Mouse (Mus musculus): ENCODE results near the gene Adamts2. TPM values are rescaled to one million over a fixed set of nuclear protein-coding genes. Genes with fewer than 3 reads are reported as not detected.

The Adamts2 gene
- total and polyA plus RNA-seq, 3 experiments: 8.0 to 14.4 (median 10.6) TPM

DNA sequence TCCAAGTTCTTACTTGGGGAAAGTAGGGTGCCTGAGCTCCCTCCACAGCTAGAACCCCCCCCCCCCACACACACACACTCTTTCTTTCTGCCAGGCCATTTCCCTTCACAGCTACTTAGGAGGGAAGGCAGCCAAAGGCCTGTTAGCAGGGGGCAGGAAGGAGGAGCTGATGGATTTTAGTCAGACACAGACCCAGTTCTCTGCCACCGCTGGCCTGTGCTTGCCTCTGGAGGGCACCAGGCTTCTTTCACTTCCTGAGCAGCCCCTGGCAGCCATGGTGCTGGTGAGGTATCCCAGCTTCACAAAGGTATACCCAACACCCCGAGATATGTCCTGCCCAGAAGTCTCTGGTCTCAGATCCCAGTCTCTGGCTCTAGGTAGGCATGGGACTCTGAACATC, 22.4 kb downstream of the Adamts2 start:
- Histone ChIP-seq H3K9ac (ENCODE audit: low read depth, low read length) (no peak overlapping the region), H3K36me3 (ENCODE audit: control insufficient read depth, insufficient read depth, low read length) (no peaks in the 10 kb centered on the region), H3K27me3 (ENCODE audit: control insufficient read depth, insufficient read depth, low read length) (no peaks in the 10 kb centered on the region), H3K4me3 (no peak overlapping the region), H3K79me2 (replicated peaks; ENCODE audit: control insufficient read depth, insufficient read depth, low read length) (no peaks in the 10 kb centered on the region), H3K4me1 (ENCODE audit: control insufficient read depth, insufficient read depth, low read length) (peaks cover 7% of the 10 kb centered on the region), H3K27ac (no peak overlapping the region)
- 48% methylated on average over 2 of the region's 2 CpGs for WGBS
- TF ChIP-seq EP300 (IDR thresholded peaks at IDR 0.05; ENCODE audit: insufficient read depth, low read depth, low read length) (peak; percentile 55; the same call in 1 of the 2 replicates), CTCF (IDR thresholded peaks at IDR 0.05) (peak; percentile 67), POLR2A (IDR thresholded peaks at IDR 0.05; ENCODE audit: insufficient read depth, low read depth, low read length) (no peak)
- intact Hi-C loops (cut with DNase I): loop anchor here (1.0 kb wide), 1 partner anchor 145 kb away; no protein-coding TSS in a partner anchor
- DNase-seq: peak; percentile 39 to 46

DNA sequence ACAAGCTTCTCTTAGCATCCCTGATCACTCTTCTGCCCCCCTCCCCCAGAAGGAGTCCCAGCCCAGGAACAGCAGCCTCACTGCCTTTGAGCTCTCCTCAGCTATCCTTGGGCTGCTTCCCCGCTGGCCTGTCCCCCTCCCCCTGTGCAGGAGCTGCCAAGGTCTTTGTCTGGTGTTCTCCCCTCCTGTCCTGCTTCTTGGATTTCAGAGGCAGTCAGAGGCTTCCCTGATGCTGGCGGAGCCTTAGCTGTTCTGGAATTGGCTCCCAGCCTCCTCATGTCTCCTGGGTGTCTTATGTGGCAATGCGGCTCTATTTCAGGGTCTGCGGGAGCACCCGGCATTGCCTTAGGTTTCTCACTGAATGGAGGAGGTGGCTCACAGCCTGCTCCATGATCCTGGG, 22.8 kb downstream of the Adamts2 start:
- Histone ChIP-seq H3K27ac (no peak overlapping the region), H3K79me2 (replicated peaks; ENCODE audit: control insufficient read depth, insufficient read depth, low read length) (no peaks in the 10 kb centered on the region), H3K27me3 (ENCODE audit: control insufficient read depth, insufficient read depth, low read length) (no peaks in the 10 kb centered on the region), H3K9ac (ENCODE audit: low read depth, low read length) (no peak overlapping the region), H3K4me3 (no peak overlapping the region), H3K4me1 (ENCODE audit: control insufficient read depth, insufficient read depth, low read length) (peaks cover 7% of the 10 kb centered on the region), H3K36me3 (ENCODE audit: control insufficient read depth, insufficient read depth, low read length) (no peaks in the 10 kb centered on the region)
- DNase-seq: peak; percentile 61 to 62
- 70% methylated on average over 5 of the region's 5 CpGs for WGBS
- no peak for TF ChIP-seq EP300 (IDR thresholded peaks at IDR 0.05; ENCODE audit: insufficient read depth, low read depth, low read length)
- no peak for TF ChIP-seq POLR2A (IDR thresholded peaks at IDR 0.05; ENCODE audit: insufficient read depth, low read depth, low read length)
- TF ChIP-seq CTCF (IDR thresholded peaks at IDR 0.05): no peak
- intact Hi-C loops (cut with DNase I): loop anchor here (1.0 kb wide), 1 partner anchor 145 kb away; no protein-coding TSS in a partner anchor

GRCm38 (mm10) chr11:50628915-50629314, 27.0 kb downstream of the Adamts2 start:
- no peak for DNase-seq
- intact Hi-C loops (cut with DNase I): no loop called here
- WGBS: 70% methylated on average over 3 of the region's 3 CpGs
- peaks cover 4% of the 10 kb centered on the region for H3K4me1 ChIP-seq (ENCODE audit: control insufficient read depth, insufficient read depth, low read length)
- no peaks in the 10 kb centered on the region for H3K79me2 ChIP-seq (replicated peaks; ENCODE audit: control insufficient read depth, insufficient read depth, low read length)
- H3K9ac ChIP-seq (ENCODE audit: low read depth, low read length): no peak overlapping the region
- no peaks in the 10 kb centered on the region for H3K36me3 ChIP-seq (ENCODE audit: control insufficient read depth, insufficient read depth, low read length)
- no peaks in the 10 kb centered on the region for H3K27me3 ChIP-seq (ENCODE audit: control insufficient read depth, insufficient read depth, low read length)
- TF ChIP-seq CTCF (IDR thresholded peaks at IDR 0.05) (no peak), POLR2A (IDR thresholded peaks at IDR 0.05; ENCODE audit: insufficient read depth, low read depth, low read length) (no peak), EP300 (IDR thresholded peaks at IDR 0.05; ENCODE audit: insufficient read depth, low read depth, low read length) (no peak)
- H3K4me3 ChIP-seq: no peak overlapping the region
- H3K27ac ChIP-seq: no peak overlapping the region

- Histone ChIP-seq H3K27me3 (ENCODE audit: control insufficient read depth, insufficient read depth, low read length) (no peaks in the 10 kb centered on the region), H3K36me3 (ENCODE audit: control insufficient read depth, insufficient read depth, low read length) (no peaks in the 10 kb centered on the region), H3K4me3 (no peak overlapping the region), H3K79me2 (replicated peaks; ENCODE audit: control insufficient read depth, insufficient read depth, low read length) (no peaks in the 10 kb centered on the region), H3K9ac (ENCODE audit: low read depth, low read length) (no peak overlapping the region), H3K4me1 (ENCODE audit: control insufficient read depth, insufficient read depth, low read length) (peaks cover 8% of the 10 kb centered on the region), H3K27ac (no peak overlapping the region)
- intact Hi-C loops (cut with DNase I): loop anchor here (5.0 kb wide), 1 partner anchor 42 kb away; no protein-coding TSS in a partner anchor
- no peak for DNase-seq
- 74% methylated on average over 2 of the region's 2 CpGs for WGBS
- TF ChIP-seq EP300 (IDR thresholded peaks at IDR 0.05; ENCODE audit: insufficient read depth, low read depth, low read length): no peak
- TF ChIP-seq CTCF (IDR thresholded peaks at IDR 0.05): no peak
- no peak for TF ChIP-seq POLR2A (IDR thresholded peaks at IDR 0.05; ENCODE audit: insufficient read depth, low read depth, low read length)
Measured at GRCm38 (mm10) chr11:50630462-50630861, 28.6 kb downstream of the Adamts2 start.

DNA sequence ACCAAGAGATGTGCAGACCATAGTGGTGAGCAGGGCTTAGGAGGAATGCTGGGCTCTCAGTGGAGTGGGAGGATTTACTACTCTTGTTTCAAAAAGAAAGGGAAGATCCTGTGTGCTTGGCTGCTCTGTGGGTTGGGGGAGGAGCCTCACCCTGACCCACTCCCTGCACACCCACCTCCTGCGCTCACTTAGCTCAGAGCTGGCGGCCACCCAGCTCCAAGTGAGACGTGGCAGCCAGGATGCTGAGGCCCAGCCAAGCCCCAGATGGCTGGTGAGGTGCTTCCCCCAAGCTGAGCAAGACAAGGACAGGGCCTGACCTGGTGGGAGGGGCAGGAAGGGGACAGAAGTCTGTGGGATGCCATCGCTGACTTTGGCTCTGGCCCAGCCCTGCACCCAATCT, 30.4 kb downstream of the Adamts2 start:
- Histone ChIP-seq H3K4me3 (no peak overlapping the region), H3K27ac (peak overlapping the region; percentile 40; the same call in 1 of the 2 replicates), H3K4me1 (ENCODE audit: control insufficient read depth, insufficient read depth, low read length) (peaks cover 12% of the 10 kb centered on the region), H3K36me3 (ENCODE audit: control insufficient read depth, insufficient read depth, low read length) (no peaks in the 10 kb centered on the region), H3K9ac (ENCODE audit: low read depth, low read length) (no peak overlapping the region), H3K79me2 (replicated peaks; ENCODE audit: control insufficient read depth, insufficient read depth, low read length) (no peaks in the 10 kb centered on the region), H3K27me3 (ENCODE audit: control insufficient read depth, insufficient read depth, low read length) (no peaks in the 10 kb centered on the region)
- peak; percentile 85 to 89 for DNase-seq
- WGBS: 1% methylated on average over 4 of the region's 4 CpGs
- intact Hi-C loops (cut with DNase I): loop anchor here (2.0 to 5.0 kb wide), 2 partner anchors 17 to 40 kb away; no protein-coding TSS in a partner anchor
- TF ChIP-seq EP300 (IDR thresholded peaks at IDR 0.05; ENCODE audit: insufficient read depth, low read depth, low read length): no peak
- no peak for TF ChIP-seq CTCF (IDR thresholded peaks at IDR 0.05)
- no peak for TF ChIP-seq POLR2A (IDR thresholded peaks at IDR 0.05; ENCODE audit: insufficient read depth, low read depth, low read length)

DNA sequence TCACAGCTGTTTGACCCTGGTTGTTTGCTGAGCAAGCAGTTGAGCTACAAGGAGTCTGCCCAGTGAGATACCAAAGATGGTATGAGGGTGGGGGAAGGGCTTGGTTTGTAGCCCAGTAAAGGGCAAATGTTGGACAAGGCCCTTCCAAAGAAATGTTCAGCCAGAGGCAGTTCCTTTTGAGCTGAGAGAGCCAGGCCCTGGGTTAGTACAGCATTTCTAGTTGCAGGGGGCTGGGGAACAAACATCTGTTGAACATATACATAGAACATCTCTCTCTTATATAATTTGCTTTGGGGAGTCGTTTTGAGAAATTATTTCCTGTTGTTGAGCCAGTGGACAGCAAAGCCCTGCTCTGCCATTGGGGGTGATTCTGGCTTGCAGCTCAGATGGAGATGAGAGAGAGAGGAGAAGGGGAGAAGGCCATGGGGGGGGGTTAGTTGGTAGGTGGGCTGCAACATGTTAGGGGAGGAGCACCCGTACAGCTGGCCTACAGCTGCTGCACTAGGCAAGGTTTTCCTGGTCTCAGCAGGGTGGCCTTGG, 33.2 kb downstream of the Adamts2 start:
- TF ChIP-seq EP300 (IDR thresholded peaks at IDR 0.05; ENCODE audit: insufficient read depth, low read depth, low read length) (peak; percentile 49; the same call in 1 of the 2 replicates), CTCF (IDR thresholded peaks at IDR 0.05) (no peak)
- Histone ChIP-seq H3K36me3 (ENCODE audit: control insufficient read depth, insufficient read depth, low read length) (no peaks in the 10 kb centered on the region), H3K27me3 (ENCODE audit: control insufficient read depth, insufficient read depth, low read length) (no peaks in the 10 kb centered on the region), H3K27ac (no peak overlapping the region), H3K79me2 (replicated peaks; ENCODE audit: control insufficient read depth, insufficient read depth, low read length) (no peaks in the 10 kb centered on the region), H3K4me3 (no peak overlapping the region), H3K9ac (ENCODE audit: low read depth, low read length) (no peak overlapping the region), H3K4me1 (ENCODE audit: control insufficient read depth, insufficient read depth, low read length) (peaks cover 12% of the 10 kb centered on the region)
- intact Hi-C loops (cut with DNase I): no loop called here
- 55% methylated on average over 2 of the region's 2 CpGs for WGBS
- DNase-seq: peak in 1 of 2 experiments; percentile 40
